Mouse (Mus musculus) neural tube, embryonic 15.5 days (tissue): Measurements from ENCODE around the gene Ppfibp1. TPM values are rescaled to one million over a fixed set of nuclear protein-coding genes. Genes with fewer than 3 reads are reported as not detected.

Experiments
- ATAC-seq: fragments of 200-750 bp; cut with Nextera tagmentation; 2 replicates; pipeline ENCODE4 v1.8.0; 2017; ENCODE audit warnings: mild to moderate bottlenecking, moderate TSS enrichment, moderate library complexity; ENCODE audit not compliant: low FRiP score
- H3K27ac ChIP-seq: fragments of 300-500 bp; sonication (generic); replicated peaks from 2 replicates; pipeline ENCODE4 v1.5.1; 2015; ENCODE audit warnings: mild to moderate bottlenecking, inconsistent platforms
- H3K27me3 ChIP-seq: fragments of 300-500 bp; sonication (generic); replicated peaks from 2 replicates; pipeline ENCODE4 v1.6.1; 2015; ENCODE audit warnings: inconsistent platforms
- H3K36me3 ChIP-seq: fragments of 300-500 bp; sonication (generic); 2 replicates; pipeline ENCODE4 v1.6.1; 2015; ENCODE audit warnings: inconsistent platforms
- H3K4me1 ChIP-seq: fragments of 300-500 bp; sonication (generic); 2 replicates; pipeline ENCODE4 v1.6.1; 2015; ENCODE audit warnings: inconsistent platforms
- H3K4me2 ChIP-seq: fragments of 300-500 bp; sonication (generic); 2 replicates; pipeline ENCODE4 v1.6.1; 2015; ENCODE audit warnings: inconsistent platforms, mild to moderate bottlenecking, moderate library complexity
- H3K4me3 ChIP-seq: fragments of 300-500 bp; sonication (generic); replicated peaks from 2 replicates; pipeline ENCODE4 v1.5.1; 2015; ENCODE audit warnings: mild to moderate bottlenecking, inconsistent platforms
- H3K9ac ChIP-seq: fragments of 300-500 bp; sonication (generic); replicated peaks from 2 replicates; pipeline ENCODE4 v1.6.1; 2015; ENCODE audit warnings: mild to moderate bottlenecking, inconsistent platforms
- H3K9me3 ChIP-seq: fragments of 300-500 bp; sonication (generic); replicated peaks from 2 replicates; pipeline ENCODE4 v1.6.1; 2016; ENCODE audit warnings: inconsistent platforms
- WGBS: fragments of 180-500 bp; shearing (Covaris S2); methylation state at CpG from one replicate; pipeline ENCODE4 v1.1.7; 2015; ENCODE audit warnings: mixed read lengths; 5-methylcytosine and 5-hydroxymethylcytosine counted together
- polyA plus RNA-seq: library from polyadenylated mRNA; unstranded; fragments of >200 nt; fragmentation: Nextera tagmentation; extraction: Ambion mirVana; gene quantifications from 2 replicates; pipeline ENCODE4 v1.2.1, GENCODE M21; 2015

Gene Ppfibp1
- polyA plus RNA-seq, 1 experiment from 2014 or later = 12.8 TPM

DNA sequence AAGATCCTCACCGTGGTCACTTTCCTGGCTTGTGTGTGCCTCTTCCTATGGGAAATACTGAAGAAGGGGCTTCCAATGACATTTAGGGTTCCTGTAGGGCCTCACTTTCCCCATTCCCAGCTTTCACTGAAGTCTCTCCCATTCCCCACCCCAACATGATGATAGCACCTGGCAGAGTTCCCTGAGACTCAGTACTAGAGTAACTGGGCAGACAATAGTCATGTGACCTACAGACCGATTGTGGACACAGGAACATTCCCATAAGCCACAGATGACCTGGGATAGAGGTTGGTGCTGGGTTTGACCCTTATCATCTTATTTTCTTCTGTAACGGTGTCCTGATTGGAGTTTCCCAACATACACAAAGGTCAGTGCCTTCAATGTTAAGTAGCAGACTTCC, 4.1 kb upstream of the Ppfibp1 start:
- Histone ChIP-seq H3K9ac (no peak overlapping the region), H3K4me2 (no peak overlapping the region), H3K4me1 (0 out of 2 replicates have a peak, but pooled peaks cover 4% of the 10 kb centered on the region), H3K36me3 (no peaks in the 10 kb centered on the region), H3K4me3 (no peak overlapping the region), H3K9me3 (no peaks in the 10 kb centered on the region), H3K27me3 (peaks cover 6% of the 10 kb centered on the region), H3K27ac (no peak overlapping the region)
- WGBS = 90% methylated on average over 3 of the region's 3 CpGs
- no peak for ATAC-seq

DNA sequence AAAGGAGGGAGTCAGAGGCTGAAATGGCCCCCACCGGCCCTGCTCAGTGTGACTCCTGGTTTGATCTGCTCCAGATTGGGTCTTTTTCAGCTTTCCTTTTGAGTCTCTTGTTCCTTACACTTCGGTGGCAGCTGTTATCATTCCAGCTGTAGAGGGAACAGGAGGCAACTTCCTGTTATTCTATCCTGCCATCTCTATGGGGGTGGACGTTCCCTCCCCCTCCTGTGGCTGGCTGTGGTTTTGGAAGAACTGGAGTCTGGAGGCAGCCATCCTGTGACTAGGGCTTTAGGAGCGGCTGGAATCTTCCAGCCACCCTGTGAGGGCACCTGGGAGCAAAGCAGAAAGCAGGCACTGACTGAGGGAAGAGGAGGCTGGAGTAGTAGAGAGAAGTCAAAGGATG, 3.4 kb upstream of the Ppfibp1 start:
- H3K9ac ChIP-seq = no peak overlapping the region
- 0 out of 2 replicates have a peak, but pooled peaks cover 7% of the 10 kb centered on the region for H3K4me1 ChIP-seq

DNA sequence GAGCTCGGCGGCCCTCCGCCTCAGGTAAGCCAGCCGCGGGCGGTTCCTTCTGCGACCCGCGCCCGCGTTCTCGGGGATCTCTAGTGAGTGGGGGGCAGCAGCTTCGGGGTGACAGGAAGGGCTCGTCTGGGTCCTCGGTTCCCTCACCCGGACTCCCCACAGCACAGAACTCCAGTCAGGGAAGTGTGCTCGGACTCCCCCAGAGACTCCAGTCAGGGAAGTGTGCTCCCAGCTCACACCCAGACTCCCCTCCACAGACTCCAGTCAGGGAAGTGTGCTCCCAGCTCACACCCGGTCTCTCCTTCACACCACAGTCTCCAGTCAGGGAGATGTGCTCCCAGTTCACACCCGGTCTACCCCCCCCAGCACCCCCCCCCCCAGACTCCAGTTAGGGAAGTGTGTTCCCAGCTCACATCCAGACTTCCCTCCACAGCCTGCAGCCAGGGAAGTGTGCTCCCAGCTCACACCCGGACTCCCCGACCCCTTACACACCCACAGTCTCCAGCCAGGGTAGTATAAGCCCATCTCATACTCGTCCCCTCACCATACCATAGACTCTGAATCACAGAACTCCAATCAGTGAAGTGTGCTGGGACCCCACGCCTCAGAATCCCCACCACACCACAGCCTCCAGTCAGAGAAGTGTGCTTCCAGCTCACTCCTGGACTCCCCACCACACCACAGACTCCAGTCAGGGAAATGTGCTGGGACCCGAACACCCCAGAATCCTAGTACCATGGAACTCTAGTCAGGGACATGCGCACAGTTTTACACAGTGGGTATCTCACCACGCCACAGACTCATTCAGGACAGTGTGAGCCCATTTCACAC, 588 bp downstream of the Ppfibp1 start:
- H3K36me3 ChIP-seq = no peaks in the 10 kb centered on the region
- 0 out of 2 replicates have a peak overlapping the region, but pooled peaks have one; percentile 49 for H3K27ac ChIP-seq
- peak; percentile 73 for ATAC-seq
- 0 out of 2 replicates have a peak, but pooled peaks cover 11% of the 10 kb centered on the region for H3K4me1 ChIP-seq
- H3K9me3 ChIP-seq = no peaks in the 10 kb centered on the region
- WGBS = 8% methylated on average over 26 of the region's 26 CpGs
- H3K4me3 ChIP-seq = peak overlapping the region; percentile 82
- H3K4me2 ChIP-seq = peak overlapping the region; percentile 91
- H3K27me3 ChIP-seq = peaks cover 14% of the 10 kb centered on the region
- H3K9ac ChIP-seq = peak overlapping the region; percentile 75

More for the DNA sequence above, 3.4 kb upstream of the Ppfibp1 start:
- no peaks in the 10 kb centered on the region for H3K9me3 ChIP-seq
- H3K4me3 ChIP-seq = no peak overlapping the region
- no peak overlapping the region for H3K4me2 ChIP-seq
- no peak overlapping the region for H3K27ac ChIP-seq
- WGBS = 50% methylated on average over 4 of the region's 4 CpGs
- peaks cover 11% of the 10 kb centered on the region for H3K27me3 ChIP-seq
- H3K36me3 ChIP-seq = no peaks in the 10 kb centered on the region
- no peak for ATAC-seq

DNA sequence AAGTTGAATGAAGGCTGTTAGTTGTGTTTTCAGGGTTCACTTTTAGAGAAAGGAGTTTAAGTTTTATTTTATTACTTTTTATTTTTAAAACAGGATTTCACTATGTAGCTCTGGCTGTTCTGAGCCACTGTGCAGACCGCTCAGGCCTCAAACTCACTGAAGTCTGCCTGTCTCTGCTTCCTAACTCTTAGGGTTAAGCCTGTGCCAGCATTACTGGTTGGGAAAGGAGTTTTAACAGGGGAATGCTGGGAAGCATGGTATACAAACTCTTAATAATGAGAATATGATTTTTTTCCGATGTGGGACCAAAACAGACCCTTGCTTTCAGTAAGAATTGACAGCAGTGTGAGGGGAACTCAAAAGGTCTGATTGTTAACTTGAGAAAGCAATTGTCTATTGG, 1.9 kb downstream of the Ppfibp1 start:
- Histone ChIP-seq H3K9ac (no peak overlapping the region), H3K36me3 (no peaks in the 10 kb centered on the region), H3K4me3 (no peak overlapping the region), H3K27ac (no peak overlapping the region), H3K9me3 (no peaks in the 10 kb centered on the region), H3K4me1 (0 out of 2 replicates have a peak, but pooled peaks cover 11% of the 10 kb centered on the region), H3K27me3 (peaks cover 14% of the 10 kb centered on the region), H3K4me2 (peak overlapping the region; percentile 26; the same call in 1 of the 2 replicates)
- no peak for ATAC-seq
- WGBS = 68% methylated on average over 2 of the region's 2 CpGs

DNA sequence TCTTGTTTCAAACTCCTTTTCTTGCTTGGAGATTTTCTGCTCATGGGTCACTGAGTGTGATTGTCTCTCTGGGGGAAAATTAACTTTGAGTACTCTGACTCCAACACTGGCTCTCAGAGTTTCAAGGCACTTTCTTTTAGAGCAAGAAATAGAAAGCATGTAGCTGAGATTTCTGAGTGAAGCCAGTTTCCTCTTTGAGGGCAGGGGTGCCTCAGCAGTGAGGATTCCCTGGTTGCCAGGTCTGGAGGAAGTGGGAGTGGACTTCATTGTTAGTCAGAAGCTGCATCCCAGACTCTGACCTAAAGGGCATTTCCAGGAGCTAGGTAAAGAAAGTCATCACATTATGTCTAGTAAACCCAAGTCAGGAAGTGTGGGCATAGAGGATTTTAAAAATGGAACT, 2.3 kb downstream of the Ppfibp1 start:
- H3K9ac ChIP-seq = no peak overlapping the region
- H3K36me3 ChIP-seq = no peaks in the 10 kb centered on the region
- H3K4me1 ChIP-seq = 0 out of 2 replicates have a peak, but pooled peaks cover 11% of the 10 kb centered on the region
- H3K9me3 ChIP-seq = no peaks in the 10 kb centered on the region
- H3K27ac ChIP-seq = no peak overlapping the region
- H3K4me2 ChIP-seq = peak overlapping the region; percentile 26
- H3K4me3 ChIP-seq = no peak overlapping the region
- no peak for ATAC-seq
- peaks cover 14% of the 10 kb centered on the region for H3K27me3 ChIP-seq

DNA sequence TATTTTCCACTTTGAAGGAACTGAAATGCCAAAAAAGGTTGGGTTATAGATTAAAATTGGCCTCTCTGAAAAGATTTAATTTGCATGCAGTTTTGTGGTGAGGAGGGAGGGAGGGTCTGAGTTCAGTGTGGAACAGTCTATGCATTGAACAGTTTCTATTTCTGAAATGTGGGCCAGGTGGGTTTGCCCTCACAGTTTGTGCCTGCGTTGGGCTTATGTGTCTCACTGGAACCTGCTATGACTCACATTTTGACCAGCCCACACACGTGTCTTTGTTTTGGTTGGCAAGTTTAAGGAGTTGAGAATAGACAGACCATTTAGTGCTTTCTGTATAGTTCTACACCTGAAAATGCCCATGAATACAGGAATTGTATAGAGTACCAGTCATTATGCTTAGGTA, 5.6 kb downstream of the Ppfibp1 start:
- H3K9ac ChIP-seq = no peak overlapping the region
- 0 out of 2 replicates have a peak, but pooled peaks cover 6% of the 10 kb centered on the region for H3K4me1 ChIP-seq
- 76% methylated on average over 2 of the region's 2 CpGs for WGBS
- no peak overlapping the region for H3K4me3 ChIP-seq
- peaks cover 11% of the 10 kb centered on the region for H3K27me3 ChIP-seq
- no peak overlapping the region for H3K4me2 ChIP-seq
- H3K36me3 ChIP-seq = no peaks in the 10 kb centered on the region
- H3K9me3 ChIP-seq = no peaks in the 10 kb centered on the region
- H3K27ac ChIP-seq = no peak overlapping the region
- no peak for ATAC-seq

DNA sequence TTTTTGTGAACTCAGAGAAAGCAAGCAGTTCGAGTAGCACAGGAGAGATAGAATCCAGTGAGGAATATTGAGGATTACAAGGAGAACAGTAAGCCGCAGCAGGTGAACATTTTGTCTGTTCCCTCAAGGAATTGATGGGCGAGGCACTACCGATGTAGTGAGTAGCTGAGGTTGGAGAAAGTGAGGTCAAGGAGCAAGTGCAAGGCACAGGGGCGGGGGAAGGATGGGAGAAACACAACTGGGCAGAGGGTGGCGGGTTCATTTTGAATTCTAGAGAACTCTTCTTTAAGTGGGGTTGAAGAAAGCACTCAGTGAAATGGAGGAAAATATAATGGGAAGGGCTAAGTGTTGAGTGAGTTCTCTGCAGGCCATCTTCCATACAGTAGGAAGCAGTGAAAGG, 10.4 kb downstream of the Ppfibp1 start:
- H3K36me3 ChIP-seq = no peaks in the 10 kb centered on the region

DNA sequence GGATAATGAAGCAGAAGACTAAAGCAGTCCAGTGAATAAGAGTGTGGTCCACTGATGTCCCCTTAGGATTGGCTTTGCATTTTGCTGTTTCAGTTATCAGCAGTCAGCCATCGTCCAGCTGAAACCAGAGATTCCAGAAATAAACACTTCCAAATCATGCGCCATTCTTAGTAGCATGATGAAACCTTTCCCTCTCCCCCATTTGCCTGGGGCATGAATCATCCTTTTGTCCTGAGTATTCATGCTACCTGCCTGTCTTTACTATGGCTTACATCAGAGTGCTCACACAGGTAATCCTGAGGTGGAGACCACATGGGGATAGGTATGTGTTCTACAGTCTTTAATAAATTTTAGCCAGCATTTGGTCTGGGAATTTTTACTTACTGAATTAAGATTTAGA, 11.4 kb downstream of the Ppfibp1 start:
- Histone ChIP-seq H3K9me3 (no peaks in the 10 kb centered on the region), H3K4me3 (no peak overlapping the region), H3K27ac (no peak overlapping the region), H3K36me3 (no peaks in the 10 kb centered on the region), H3K9ac (no peak overlapping the region), H3K4me1 (no peaks in the 10 kb centered on the region), H3K27me3 (no peaks in the 10 kb centered on the region), H3K4me2 (no peak overlapping the region)
- no peak for ATAC-seq
- WGBS = 88% methylated on average over 2 of the region's 2 CpGs

More for the DNA sequence above, 10.4 kb downstream of the Ppfibp1 start:
- no peak for ATAC-seq
- no peak overlapping the region for H3K9ac ChIP-seq
- WGBS = 86% methylated on average over 6 of the region's 6 CpGs
- no peaks in the 10 kb centered on the region for H3K27me3 ChIP-seq
- no peaks in the 10 kb centered on the region for H3K4me1 ChIP-seq
- no peak overlapping the region for H3K4me3 ChIP-seq
- H3K9me3 ChIP-seq = no peaks in the 10 kb centered on the region
- H3K27ac ChIP-seq = no peak overlapping the region
- no peak overlapping the region for H3K4me2 ChIP-seq

DNA sequence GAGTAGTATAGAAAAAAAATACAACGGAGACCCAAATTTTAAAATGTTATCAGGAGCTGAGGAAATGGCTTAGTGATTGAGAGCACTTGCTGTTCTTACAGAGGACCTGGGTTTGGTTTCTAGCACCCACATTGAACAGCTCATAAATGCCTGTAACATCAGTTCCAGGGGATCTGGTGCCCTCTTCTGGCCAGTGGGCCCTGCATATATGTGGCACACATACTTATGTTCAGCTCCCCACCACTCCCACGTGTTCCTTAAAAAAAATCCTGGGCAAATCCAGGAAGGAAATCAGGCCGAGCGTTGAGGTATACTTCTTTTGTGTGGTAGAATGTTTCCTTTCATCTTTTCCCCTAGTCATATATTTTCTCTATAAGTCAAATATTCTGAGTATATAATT, 13.6 kb downstream of the Ppfibp1 start:
- Histone ChIP-seq H3K27ac (no peak overlapping the region), H3K4me3 (no peak overlapping the region), H3K4me1 (no peaks in the 10 kb centered on the region), H3K9ac (no peak overlapping the region), H3K4me2 (no peak overlapping the region), H3K27me3 (no peaks in the 10 kb centered on the region), H3K9me3 (no peaks in the 10 kb centered on the region), H3K36me3 (no peaks in the 10 kb centered on the region)
- WGBS = 92% methylated on average over 4 of the region's 4 CpGs
- ATAC-seq = no peak

DNA sequence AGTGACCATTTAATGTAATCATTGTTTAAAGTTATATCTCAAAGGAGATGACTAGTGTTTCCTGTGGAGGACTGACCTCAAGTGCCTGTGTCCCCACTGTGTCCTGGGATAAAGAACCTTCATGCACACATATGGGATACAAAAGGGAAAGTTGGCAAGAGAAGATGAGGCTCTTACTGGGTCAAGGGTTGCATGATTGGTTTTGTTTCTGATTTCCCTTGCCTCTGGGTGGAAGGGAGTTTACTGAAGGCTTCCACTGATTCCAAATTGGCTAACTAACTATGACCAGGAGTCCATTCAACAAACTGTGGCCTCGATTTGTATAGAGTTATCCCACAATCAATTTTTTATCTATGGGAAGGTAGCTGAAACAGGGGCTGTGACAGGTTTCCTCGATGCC, 15.3 kb downstream of the Ppfibp1 start:
- no peaks in the 10 kb centered on the region for H3K27me3 ChIP-seq
- no peak overlapping the region for H3K27ac ChIP-seq
- no peak overlapping the region for H3K9ac ChIP-seq
- no peaks in the 10 kb centered on the region for H3K36me3 ChIP-seq
- H3K4me2 ChIP-seq = no peak overlapping the region
- H3K9me3 ChIP-seq = no peaks in the 10 kb centered on the region
- ATAC-seq = no peak
- 77% methylated on average over 2 of the region's 2 CpGs for WGBS
- no peaks in the 10 kb centered on the region for H3K4me1 ChIP-seq
- no peak overlapping the region for H3K4me3 ChIP-seq

DNA sequence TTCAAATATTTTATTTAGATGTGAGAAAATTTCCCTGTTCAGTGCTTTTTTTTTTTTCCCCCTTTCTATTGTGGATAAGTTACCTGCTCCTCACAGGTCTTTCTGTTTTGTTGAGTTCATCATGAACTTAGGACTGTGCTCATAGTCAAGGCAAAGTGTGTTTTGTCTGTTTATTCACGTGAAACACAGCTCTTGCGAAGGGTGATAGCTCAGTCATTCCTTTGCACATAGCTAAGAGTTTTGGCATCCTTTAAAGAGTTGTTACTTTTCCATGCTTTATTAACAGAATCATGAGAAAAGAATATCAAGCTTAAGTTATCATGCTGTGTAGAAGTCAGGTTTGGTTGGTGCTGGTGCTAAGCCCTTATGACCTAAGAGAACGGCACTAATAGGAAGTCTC, 16.4 kb downstream of the Ppfibp1 start:
- H3K36me3 ChIP-seq = no peaks in the 10 kb centered on the region
- no peak overlapping the region for H3K27ac ChIP-seq
- WGBS = 87% methylated on average over 3 of the region's 3 CpGs
- H3K4me2 ChIP-seq = no peak overlapping the region
- no peaks in the 10 kb centered on the region for H3K27me3 ChIP-seq
- H3K9me3 ChIP-seq = no peaks in the 10 kb centered on the region
- H3K4me1 ChIP-seq = no peaks in the 10 kb centered on the region
- no peak overlapping the region for H3K9ac ChIP-seq
- H3K4me3 ChIP-seq = no peak overlapping the region
- ATAC-seq = no peak

DNA sequence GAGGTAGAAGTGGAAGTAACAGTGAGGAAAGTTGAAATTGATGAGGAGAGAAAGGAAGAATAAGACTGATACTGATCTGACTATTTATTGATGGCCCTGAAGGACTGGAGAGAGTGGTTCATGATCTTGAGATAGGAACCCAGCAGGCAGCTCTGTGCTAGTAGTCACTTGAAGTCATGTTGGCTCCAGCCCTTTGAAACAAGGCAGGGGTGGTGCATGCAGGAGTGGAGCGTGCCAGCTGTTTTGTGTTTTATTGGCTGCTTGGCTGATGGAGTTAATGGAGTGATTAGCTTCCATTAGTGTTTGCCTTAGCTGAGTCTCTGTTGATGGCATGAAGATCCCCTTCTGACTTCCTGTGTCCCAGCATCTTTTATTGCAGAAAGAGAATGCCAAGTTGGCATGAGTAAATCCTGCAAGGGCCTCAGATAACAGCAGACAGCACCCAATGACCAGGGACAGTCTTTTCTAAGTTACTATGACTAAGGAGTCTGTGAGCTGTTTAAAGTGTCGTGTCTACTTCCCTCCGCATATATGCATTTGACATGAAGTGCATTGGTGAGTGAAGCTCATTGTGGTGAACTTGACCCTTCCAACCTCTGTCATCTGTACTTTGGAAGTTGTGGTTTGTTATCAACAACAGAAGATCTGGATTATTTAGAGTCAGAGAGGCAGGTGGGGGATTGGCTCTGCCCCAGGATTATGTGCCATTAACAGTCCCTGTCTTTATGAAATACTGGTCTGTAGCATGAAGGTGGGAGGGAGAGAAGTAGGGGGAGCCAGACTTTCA, 17.9 kb downstream of the Ppfibp1 start:
- no peak overlapping the region for H3K4me3 ChIP-seq
- no peaks in the 10 kb centered on the region for H3K27me3 ChIP-seq
- no peak for ATAC-seq
- H3K36me3 ChIP-seq = no peaks in the 10 kb centered on the region
- no peak overlapping the region for H3K27ac ChIP-seq
- no peak overlapping the region for H3K4me2 ChIP-seq
- no peaks in the 10 kb centered on the region for H3K4me1 ChIP-seq
- no peaks in the 10 kb centered on the region for H3K9me3 ChIP-seq
- no peak overlapping the region for H3K9ac ChIP-seq
- 77% methylated on average over 3 of the region's 3 CpGs for WGBS
